Mouse (Mus musculus): ENCODE measurements at regions not wholly inside any gene's neighbourhood (a gene's known extent, or its start where the extent isn't known, plus 50 kb on each side); places are given as distances from the start of the nearest gene placed in this dataset.

DNA sequence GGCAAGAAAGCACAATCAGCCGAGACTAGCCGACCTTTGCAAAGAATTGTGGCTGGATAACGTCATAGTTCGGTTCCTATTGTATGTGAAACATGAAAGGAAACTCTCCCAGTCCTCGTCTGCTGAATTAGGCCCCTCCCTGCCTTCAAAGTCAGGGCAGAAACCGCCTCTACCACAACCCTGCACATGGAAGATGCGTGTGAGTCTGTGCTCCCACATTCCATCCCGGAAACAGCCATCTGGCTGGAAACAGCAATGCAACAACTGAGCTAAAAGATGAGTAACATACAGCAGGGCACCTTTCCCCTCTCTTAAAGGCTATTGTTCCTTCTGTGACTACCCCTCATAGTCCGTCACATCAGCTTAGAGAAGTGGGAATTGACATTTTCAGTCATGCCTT lies 422.1 kb upstream of the Prickle1 start:
- Histone ChIP-seq H3K36me3 (replicated peaks; ENCODE audit: control insufficient read depth, insufficient read depth, low read depth, low read length) (no peaks in the 10 kb centered on the region), H3K27me3 (ENCODE audit: control insufficient read depth, insufficient read depth, low read length) (no peaks in the 10 kb centered on the region), H3K4me1 (ENCODE audit: control insufficient read depth, insufficient read depth, low read length) (no peaks in the 10 kb centered on the region), H3K4me3 (ENCODE audit: low read depth, low read length) (no peak overlapping the region), H3K9me3 (replicated peaks; ENCODE audit: control insufficient read depth, low read length) (no peaks in the 10 kb centered on the region), H3K27ac (replicated peaks; ENCODE audit: low read depth, low read length) (no peak overlapping the region), H3K9ac (replicated peaks; ENCODE audit: low read length) (no peak overlapping the region), H3K4me2 (ENCODE audit: low read depth, low read length) (no peak overlapping the region)
- no peak for ATAC-seq (replicated peaks; ENCODE audit: insufficient number of reproducible peaks, low FRiP score, low TSS enrichment, low read depth)
- no peak for DNase-seq (ENCODE audit: low spot score)
- WGBS = 73% methylated on average over 9 of the region's 9 CpGs

DNA sequence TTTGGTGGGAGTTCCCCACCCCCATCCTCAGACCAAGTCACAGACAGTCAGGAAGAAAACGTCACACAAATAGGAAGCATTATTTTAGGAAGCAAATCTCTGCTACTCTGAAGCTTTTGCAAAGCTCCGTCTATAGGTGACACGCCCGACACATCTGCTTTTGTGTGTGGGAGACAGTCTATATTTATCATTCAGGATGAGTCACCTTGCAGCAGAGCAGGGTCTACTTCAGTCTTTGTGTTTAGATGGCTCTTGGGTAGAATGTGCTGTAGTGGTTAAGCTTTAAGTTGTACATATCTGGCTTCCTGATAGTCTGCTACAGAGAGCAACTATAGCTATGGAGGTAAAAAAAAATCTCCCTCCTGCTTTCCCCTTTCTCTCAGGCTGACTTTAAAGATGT lies 415.8 kb upstream of the Prickle1 start:
- Histone ChIP-seq H3K4me2 (ENCODE audit: low read depth, low read length) (no peak overlapping the region), H3K27me3 (ENCODE audit: control insufficient read depth, insufficient read depth, low read length) (no peaks in the 10 kb centered on the region), H3K36me3 (replicated peaks; ENCODE audit: control insufficient read depth, insufficient read depth, low read depth, low read length) (no peaks in the 10 kb centered on the region), H3K9ac (replicated peaks; ENCODE audit: low read length) (no peak overlapping the region), H3K4me1 (ENCODE audit: control insufficient read depth, insufficient read depth, low read length) (no peaks in the 10 kb centered on the region), H3K9me3 (replicated peaks; ENCODE audit: control insufficient read depth, low read length) (no peaks in the 10 kb centered on the region), H3K27ac (replicated peaks; ENCODE audit: low read depth, low read length) (no peak overlapping the region), H3K4me3 (ENCODE audit: low read depth, low read length) (no peak overlapping the region)
- ATAC-seq (replicated peaks; ENCODE audit: insufficient number of reproducible peaks, low FRiP score, low TSS enrichment, low read depth) (no peak), DNase-seq (ENCODE audit: low spot score) (no peak)
- 79% methylated on average over 4 of the region's 4 CpGs for WGBS

DNA sequence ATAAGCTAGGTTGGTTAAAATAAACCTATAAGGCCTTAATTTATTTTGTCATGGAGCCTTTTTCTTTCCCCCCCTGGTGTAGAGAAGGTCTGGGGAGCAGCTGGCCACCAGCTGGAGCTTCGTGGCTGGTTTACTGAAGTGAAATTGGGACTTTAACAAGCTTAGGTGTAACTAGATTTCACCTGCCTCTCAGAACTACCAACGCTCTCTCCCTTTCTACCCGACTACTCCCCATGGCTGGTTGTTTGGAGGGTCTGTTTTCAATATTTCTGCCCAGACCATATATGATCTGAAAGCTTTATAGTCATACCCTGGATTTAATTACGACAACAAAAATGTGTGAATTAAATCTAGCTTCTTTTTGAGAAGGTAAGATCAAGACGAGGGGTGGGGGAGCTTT lies 410.4 kb upstream of the Prickle1 start:
- H3K36me3 ChIP-seq (replicated peaks; ENCODE audit: control insufficient read depth, insufficient read depth, low read depth, low read length) = no peaks in the 10 kb centered on the region
- no peaks in the 10 kb centered on the region for H3K4me1 ChIP-seq (ENCODE audit: control insufficient read depth, insufficient read depth, low read length)
- no peak overlapping the region for H3K27ac ChIP-seq (replicated peaks; ENCODE audit: low read depth, low read length)
- DNase-seq (ENCODE audit: low spot score) = no peak
- H3K9me3 ChIP-seq (replicated peaks; ENCODE audit: control insufficient read depth, low read length) = no peaks in the 10 kb centered on the region
- no peaks in the 10 kb centered on the region for H3K27me3 ChIP-seq (ENCODE audit: control insufficient read depth, insufficient read depth, low read length)
- H3K4me2 ChIP-seq (ENCODE audit: low read depth, low read length) = no peak overlapping the region
- H3K4me3 ChIP-seq (ENCODE audit: low read depth, low read length) = no peak overlapping the region
- H3K9ac ChIP-seq (replicated peaks; ENCODE audit: low read length) = no peak overlapping the region
- no peak for ATAC-seq (replicated peaks; ENCODE audit: insufficient number of reproducible peaks, low FRiP score, low TSS enrichment, low read depth)
- WGBS = 45% methylated on average over 5 of the region's 5 CpGs

DNA sequence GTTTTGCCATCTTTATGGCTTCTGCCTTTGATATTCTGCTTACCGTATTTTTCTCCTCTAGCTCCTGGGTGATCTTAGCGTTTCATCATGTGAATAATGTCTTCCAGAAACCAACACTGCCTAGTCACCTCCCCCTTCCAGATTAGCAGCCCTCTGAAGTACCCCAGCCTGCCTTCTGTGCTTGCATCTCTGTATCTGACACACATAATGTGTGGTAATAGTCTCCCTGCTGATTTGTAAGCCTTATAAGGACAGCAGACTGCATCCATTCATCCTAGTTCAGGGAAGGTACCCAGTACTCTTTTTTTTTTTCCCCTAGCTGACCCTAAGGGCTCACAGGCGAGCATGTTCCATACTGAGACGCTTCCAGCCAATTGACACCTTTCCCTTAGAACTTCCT lies 409.2 kb upstream of the Prickle1 start:
- DNase-seq (ENCODE audit: low spot score) = no peak
- Histone ChIP-seq H3K27ac (replicated peaks; ENCODE audit: low read depth, low read length) (no peak overlapping the region), H3K4me3 (ENCODE audit: low read depth, low read length) (no peak overlapping the region), H3K9ac (replicated peaks; ENCODE audit: low read length) (no peak overlapping the region), H3K36me3 (replicated peaks; ENCODE audit: control insufficient read depth, insufficient read depth, low read depth, low read length) (no peaks in the 10 kb centered on the region), H3K4me2 (ENCODE audit: low read depth, low read length) (no peak overlapping the region), H3K4me1 (ENCODE audit: control insufficient read depth, insufficient read depth, low read length) (no peaks in the 10 kb centered on the region), H3K9me3 (replicated peaks; ENCODE audit: control insufficient read depth, low read length) (no peaks in the 10 kb centered on the region), H3K27me3 (ENCODE audit: control insufficient read depth, insufficient read depth, low read length) (no peaks in the 10 kb centered on the region)
- no peak for ATAC-seq (replicated peaks; ENCODE audit: insufficient number of reproducible peaks, low FRiP score, low TSS enrichment, low read depth)
- 12% methylated on average over 4 of the region's 4 CpGs for WGBS

DNA sequence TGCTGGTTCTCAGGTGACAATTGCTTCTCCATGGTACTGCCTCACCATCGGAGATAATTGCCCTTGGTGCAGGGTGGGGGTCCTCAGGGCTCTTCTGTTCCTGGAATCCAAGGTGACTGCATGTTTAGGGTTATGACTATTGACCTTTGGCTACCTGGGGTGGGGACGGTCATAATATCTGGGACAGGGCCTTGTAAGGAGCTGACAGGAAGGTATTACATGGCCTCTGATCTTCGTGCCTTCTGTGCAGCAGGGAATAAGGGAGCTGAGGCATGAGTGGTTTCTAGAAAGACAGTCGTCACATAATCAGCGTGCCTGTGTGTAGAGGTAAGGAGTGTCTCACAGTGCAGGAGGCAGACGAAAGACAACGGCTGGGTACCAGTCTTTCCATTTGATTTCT lies 407.5 kb upstream of the Prickle1 start:
- WGBS = 46% methylated on average over 7 of the region's 7 CpGs
- H3K9ac ChIP-seq (replicated peaks; ENCODE audit: low read length) = no peak overlapping the region
- H3K4me1 ChIP-seq (ENCODE audit: control insufficient read depth, insufficient read depth, low read length) = no peaks in the 10 kb centered on the region
- no peaks in the 10 kb centered on the region for H3K9me3 ChIP-seq (replicated peaks; ENCODE audit: control insufficient read depth, low read length)
- no peak overlapping the region for H3K4me2 ChIP-seq (ENCODE audit: low read depth, low read length)
- H3K27me3 ChIP-seq (ENCODE audit: control insufficient read depth, insufficient read depth, low read length) = no peaks in the 10 kb centered on the region
- DNase-seq (ENCODE audit: low spot score) = no peak
- no peak overlapping the region for H3K4me3 ChIP-seq (ENCODE audit: low read depth, low read length)
- no peaks in the 10 kb centered on the region for H3K36me3 ChIP-seq (replicated peaks; ENCODE audit: control insufficient read depth, insufficient read depth, low read depth, low read length)
- no peak for ATAC-seq (replicated peaks; ENCODE audit: insufficient number of reproducible peaks, low FRiP score, low TSS enrichment, low read depth)
- H3K27ac ChIP-seq (replicated peaks; ENCODE audit: low read depth, low read length) = no peak overlapping the region

DNA sequence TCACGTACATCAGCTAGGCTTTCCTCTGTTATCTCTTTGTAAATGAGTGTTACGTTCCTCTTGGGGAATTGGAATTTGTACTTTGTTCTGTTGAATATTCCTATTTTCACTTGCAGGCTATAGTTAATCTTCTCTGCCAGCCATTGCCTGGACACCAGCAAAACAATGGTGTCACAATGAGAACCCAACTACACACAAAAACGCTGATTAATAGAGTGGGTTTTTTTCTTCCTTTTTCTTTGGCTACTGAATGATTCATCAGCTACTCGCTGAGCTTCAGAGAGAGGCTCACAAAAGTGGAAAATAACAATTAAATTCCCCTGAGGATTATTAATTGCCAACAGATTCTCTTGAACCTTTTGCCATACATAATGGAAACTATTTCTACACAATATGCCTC lies 398.9 kb upstream of the Prickle1 start:
- no peak overlapping the region for H3K9ac ChIP-seq (replicated peaks; ENCODE audit: low read length)
- ATAC-seq (replicated peaks; ENCODE audit: insufficient number of reproducible peaks, low FRiP score, low TSS enrichment, low read depth) (no peak), DNase-seq (ENCODE audit: low spot score) (no peak)
- H3K27me3 ChIP-seq (ENCODE audit: control insufficient read depth, insufficient read depth, low read length) = no peaks in the 10 kb centered on the region
- no peak overlapping the region for H3K4me2 ChIP-seq (ENCODE audit: low read depth, low read length)
- no peaks in the 10 kb centered on the region for H3K9me3 ChIP-seq (replicated peaks; ENCODE audit: control insufficient read depth, low read length)
- 69% methylated on average over 4 of the region's 4 CpGs for WGBS
- H3K4me3 ChIP-seq (ENCODE audit: low read depth, low read length) = no peak overlapping the region
- H3K4me1 ChIP-seq (ENCODE audit: control insufficient read depth, insufficient read depth, low read length) = no peaks in the 10 kb centered on the region
- H3K27ac ChIP-seq (replicated peaks; ENCODE audit: low read depth, low read length) = no peak overlapping the region
- no peaks in the 10 kb centered on the region for H3K36me3 ChIP-seq (replicated peaks; ENCODE audit: control insufficient read depth, insufficient read depth, low read depth, low read length)

DNA sequence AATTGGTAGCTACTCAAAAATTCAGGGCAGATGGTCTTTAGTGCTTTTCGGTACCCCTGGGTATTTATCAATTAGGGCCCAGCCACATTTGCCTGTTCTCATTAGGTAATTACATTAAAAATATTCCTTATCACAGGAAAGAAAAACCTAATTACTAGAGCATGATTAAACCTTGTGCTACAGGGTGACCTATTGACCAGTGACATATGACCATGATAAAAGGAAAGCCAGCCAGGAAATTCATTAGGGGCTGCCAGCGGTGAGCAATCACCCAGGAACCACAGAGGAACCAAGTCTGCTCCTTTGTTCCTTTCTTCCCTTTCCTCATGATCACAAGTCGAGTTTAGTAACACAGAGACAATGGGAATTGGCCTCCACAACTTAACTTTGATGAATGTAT lies 394.4 kb upstream of the Prickle1 start:
- Histone ChIP-seq H3K27me3 (ENCODE audit: control insufficient read depth, insufficient read depth, low read length) (no peaks in the 10 kb centered on the region), H3K4me2 (ENCODE audit: low read depth, low read length) (no peak overlapping the region), H3K27ac (replicated peaks; ENCODE audit: low read depth, low read length) (no peak overlapping the region), H3K4me3 (ENCODE audit: low read depth, low read length) (no peak overlapping the region), H3K36me3 (replicated peaks; ENCODE audit: control insufficient read depth, insufficient read depth, low read depth, low read length) (no peaks in the 10 kb centered on the region), H3K9me3 (replicated peaks; ENCODE audit: control insufficient read depth, low read length) (no peaks in the 10 kb centered on the region), H3K4me1 (ENCODE audit: control insufficient read depth, insufficient read depth, low read length) (no peaks in the 10 kb centered on the region), H3K9ac (replicated peaks; ENCODE audit: low read length) (no peak overlapping the region)
- no peak for DNase-seq (ENCODE audit: low spot score)
- no peak for ATAC-seq (replicated peaks; ENCODE audit: insufficient number of reproducible peaks, low FRiP score, low TSS enrichment, low read depth)
- 36% methylated on average over 3 of the region's 3 CpGs for WGBS

DNA sequence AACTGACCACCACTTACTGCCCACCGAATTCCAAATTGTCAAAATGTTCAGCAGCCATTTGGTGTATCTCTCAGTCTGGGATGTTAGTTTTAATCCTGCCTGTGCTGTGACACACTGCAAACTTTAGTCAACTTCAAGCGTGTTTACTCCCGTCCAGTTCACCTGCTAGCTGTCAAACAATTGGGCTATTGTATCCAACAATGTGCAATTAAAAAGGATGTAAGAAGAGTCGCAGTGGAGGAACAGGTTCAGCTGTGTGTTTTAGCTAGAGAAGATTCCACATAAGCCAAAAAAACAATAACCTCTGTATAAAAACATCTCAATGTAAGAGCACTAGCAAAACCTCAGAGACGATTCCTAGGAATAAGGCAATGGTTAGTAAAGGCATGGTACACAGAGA lies 392.7 kb upstream of the Prickle1 start:
- WGBS = 58% methylated on average over 5 of the region's 5 CpGs
- ATAC-seq (replicated peaks; ENCODE audit: insufficient number of reproducible peaks, low FRiP score, low TSS enrichment, low read depth) (no peak), DNase-seq (ENCODE audit: low spot score) (no peak)
- Histone ChIP-seq H3K27me3 (ENCODE audit: control insufficient read depth, insufficient read depth, low read length) (no peaks in the 10 kb centered on the region), H3K9me3 (replicated peaks; ENCODE audit: control insufficient read depth, low read length) (no peaks in the 10 kb centered on the region), H3K36me3 (replicated peaks; ENCODE audit: control insufficient read depth, insufficient read depth, low read depth, low read length) (no peaks in the 10 kb centered on the region), H3K4me3 (ENCODE audit: low read depth, low read length) (no peak overlapping the region), H3K27ac (replicated peaks; ENCODE audit: low read depth, low read length) (no peak overlapping the region), H3K9ac (replicated peaks; ENCODE audit: low read length) (no peak overlapping the region), H3K4me2 (ENCODE audit: low read depth, low read length) (no peak overlapping the region), H3K4me1 (ENCODE audit: control insufficient read depth, insufficient read depth, low read length) (no peaks in the 10 kb centered on the region)
